Mouse (Mus musculus): ENCODE results near the gene Ctrb1. TPM values are rescaled to one million over a fixed set of nuclear protein-coding genes. Genes with fewer than 3 reads are reported as not detected.

Gene Ctrb1
- polyA plus RNA-seq, 1 experiment from 2014 or later, result 58.8 TPM

DNA sequence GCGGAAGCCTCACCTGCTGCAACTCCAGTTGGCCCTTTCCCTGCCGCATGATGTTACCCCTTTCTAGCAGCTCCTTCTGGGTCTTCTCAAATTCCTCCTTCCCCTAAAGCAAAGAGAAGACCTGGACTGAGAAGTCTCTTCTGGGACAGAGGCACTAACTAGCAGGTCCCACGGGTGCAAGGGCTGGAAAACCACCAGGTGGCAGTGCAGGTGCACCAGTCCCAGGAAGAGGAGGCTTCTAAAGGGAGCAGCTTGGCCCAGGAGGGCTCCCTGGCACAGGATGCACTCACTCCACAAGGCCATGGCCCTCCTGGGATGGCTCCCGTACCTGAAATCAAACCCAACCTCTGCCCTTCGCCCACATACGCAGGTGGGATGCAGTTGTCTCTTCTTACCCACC is 21.8 kb upstream of the Ctrb1 start:
- Histone ChIP-seq H3K4me2 (ENCODE audit: low read depth, low read length) (no peak overlapping the region), H3K9ac (ENCODE audit: low read depth, low read length) (no peak overlapping the region), H3K36me3 (ENCODE audit: control insufficient read depth, insufficient read depth) (no peaks in the 10 kb centered on the region; the same call in 1 of the 2 replicates), H3K4me1 (ENCODE audit: control insufficient read depth, low read depth, low read length) (peaks cover 12% of the 10 kb centered on the region), H3K9me3 (replicated peaks; ENCODE audit: control insufficient read depth, low read length) (no peaks in the 10 kb centered on the region), H3K27me3 (ENCODE audit: control insufficient read depth, insufficient read depth, low read depth, low read length) (no peaks in the 10 kb centered on the region), H3K4me3 (ENCODE audit: low read depth, low read length) (no peak overlapping the region), H3K27ac (ENCODE audit: low read length) (no peak overlapping the region)
- 63% methylated on average over 6 of the region's 6 CpGs for WGBS (ENCODE audit: insufficient replicate concordance)
- no peak for ATAC-seq (ENCODE audit: low read depth)

DNA sequence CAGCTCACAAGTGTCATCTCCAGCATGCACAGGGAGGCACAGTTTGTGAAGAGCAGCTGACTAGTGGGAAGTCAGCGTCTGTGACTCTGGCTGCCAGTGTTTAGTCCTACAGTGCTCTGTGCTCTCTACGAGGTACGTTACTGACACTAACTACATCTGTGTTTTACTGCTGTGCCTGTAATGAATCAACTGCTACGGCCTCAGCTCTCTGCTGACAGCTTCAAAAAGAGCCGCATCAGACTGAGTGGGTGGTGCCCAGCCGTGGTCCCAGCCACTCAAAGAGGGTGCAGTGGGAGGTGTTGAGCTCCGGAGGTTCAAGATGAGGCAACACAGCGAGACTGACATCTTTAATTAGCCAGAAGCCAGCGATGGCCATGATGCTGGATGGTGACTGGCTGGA is 21.3 kb upstream of the Ctrb1 start:
- H3K4me1 ChIP-seq (ENCODE audit: control insufficient read depth, low read depth, low read length), result peaks cover 9% of the 10 kb centered on the region; the same call in 1 of the 2 replicates
- H3K27me3 ChIP-seq (ENCODE audit: control insufficient read depth, insufficient read depth, low read depth, low read length), result no peaks in the 10 kb centered on the region
- H3K4me3 ChIP-seq (ENCODE audit: low read depth, low read length), result no peak overlapping the region
- no peak overlapping the region for H3K4me2 ChIP-seq (ENCODE audit: low read depth, low read length)
- 59% methylated on average over 9 of the region's 9 CpGs for WGBS (ENCODE audit: insufficient replicate concordance)
- H3K9me3 ChIP-seq (replicated peaks; ENCODE audit: control insufficient read depth, low read length), result no peaks in the 10 kb centered on the region
- H3K9ac ChIP-seq (ENCODE audit: low read depth, low read length), result no peak overlapping the region
- H3K27ac ChIP-seq (ENCODE audit: low read length), result no peak overlapping the region
- no peaks in the 10 kb centered on the region; the same call in 1 of the 2 replicates for H3K36me3 ChIP-seq (ENCODE audit: control insufficient read depth, insufficient read depth)
- ATAC-seq (ENCODE audit: low read depth), result no peak

DNA sequence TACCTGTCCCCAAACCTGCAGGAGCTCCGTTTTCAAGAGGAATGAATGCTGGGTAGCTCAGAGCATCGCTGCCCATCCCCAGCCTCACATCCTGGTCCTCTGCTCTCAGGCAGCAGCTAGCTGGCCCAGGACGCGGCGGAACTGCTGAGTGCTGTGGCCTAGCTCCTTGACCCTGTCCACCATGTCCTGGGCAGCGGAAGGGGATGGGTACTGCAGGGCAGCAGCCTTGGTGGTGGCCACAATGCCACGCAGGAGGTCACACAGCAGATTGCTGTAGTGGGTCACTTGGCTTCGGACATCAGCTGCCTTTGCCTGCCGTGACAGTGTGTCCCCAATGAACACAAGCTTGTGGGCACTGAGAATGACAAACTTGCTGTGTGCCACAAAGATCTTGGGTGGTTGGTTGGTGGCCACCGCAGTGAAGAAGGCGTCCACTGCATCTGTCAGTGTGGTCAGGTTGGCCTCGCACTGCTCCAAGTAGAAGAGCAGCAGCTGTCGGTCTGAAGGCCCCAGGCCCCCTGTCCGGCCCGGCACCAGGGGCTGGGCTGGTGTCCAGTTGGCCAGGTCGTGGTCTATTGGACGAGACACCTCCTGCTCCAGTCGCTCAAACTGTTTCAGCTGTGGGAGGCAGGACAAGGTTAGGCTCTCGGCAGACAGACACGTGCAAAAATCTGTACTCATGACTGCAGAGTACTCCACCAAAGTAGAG is 20.1 kb upstream of the Ctrb1 start:
- ATAC-seq (ENCODE audit: low read depth), result no peak
- no peaks in the 10 kb centered on the region for H3K4me1 ChIP-seq (ENCODE audit: control insufficient read depth, low read depth, low read length)
- WGBS (ENCODE audit: insufficient replicate concordance), result 73% methylated on average over 20 of the region's 20 CpGs

DNA sequence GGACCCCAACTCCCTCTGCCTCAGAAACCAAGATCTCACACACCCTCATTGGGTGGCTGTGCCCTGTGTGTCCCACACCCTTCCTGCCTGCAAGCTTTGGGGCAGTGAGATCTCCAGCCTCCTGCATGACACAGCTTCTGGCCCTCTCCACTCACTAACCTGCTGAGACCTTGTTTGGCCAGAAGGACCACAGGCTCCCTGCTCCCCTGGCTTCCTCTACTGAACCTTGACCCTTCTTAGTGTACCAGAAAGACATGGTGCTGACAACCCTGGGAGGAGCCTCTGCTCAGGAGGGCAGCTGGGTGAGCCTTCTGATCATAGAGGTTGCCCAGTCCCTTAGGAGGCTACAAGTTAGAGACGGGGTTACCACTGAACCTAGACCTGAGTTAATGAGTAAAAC is 18.4 kb upstream of the Ctrb1 start:
- Histone ChIP-seq H3K4me3 (ENCODE audit: low read depth, low read length) (no peak overlapping the region), H3K4me1 (ENCODE audit: control insufficient read depth, low read depth, low read length) (peaks cover 3% of the 10 kb centered on the region), H3K9ac (ENCODE audit: low read depth, low read length) (no peak overlapping the region), H3K4me2 (ENCODE audit: low read depth, low read length) (no peak overlapping the region), H3K9me3 (replicated peaks; ENCODE audit: control insufficient read depth, low read length) (no peaks in the 10 kb centered on the region), H3K36me3 (ENCODE audit: control insufficient read depth, insufficient read depth) (no peaks in the 10 kb centered on the region; the same call in 1 of the 2 replicates), H3K27ac (ENCODE audit: low read length) (peak overlapping the region; percentile 70), H3K27me3 (ENCODE audit: control insufficient read depth, insufficient read depth, low read depth, low read length) (no peaks in the 10 kb centered on the region)
- peak; percentile 45 for ATAC-seq (ENCODE audit: low read depth)
- 38% methylated on average over 1 of the region's 1 CpGs for WGBS (ENCODE audit: insufficient replicate concordance)

More for the DNA sequence above, 20.1 kb upstream of the Ctrb1 start:
- H3K4me2 ChIP-seq (ENCODE audit: low read depth, low read length), result no peak overlapping the region
- no peak overlapping the region for H3K4me3 ChIP-seq (ENCODE audit: low read depth, low read length)
- no peak overlapping the region for H3K27ac ChIP-seq (ENCODE audit: low read length)
- no peaks in the 10 kb centered on the region; the same call in 1 of the 2 replicates for H3K36me3 ChIP-seq (ENCODE audit: control insufficient read depth, insufficient read depth)
- no peaks in the 10 kb centered on the region for H3K27me3 ChIP-seq (ENCODE audit: control insufficient read depth, insufficient read depth, low read depth, low read length)
- no peak overlapping the region for H3K9ac ChIP-seq (ENCODE audit: low read depth, low read length)
- H3K9me3 ChIP-seq (replicated peaks; ENCODE audit: control insufficient read depth, low read length), result no peaks in the 10 kb centered on the region

DNA sequence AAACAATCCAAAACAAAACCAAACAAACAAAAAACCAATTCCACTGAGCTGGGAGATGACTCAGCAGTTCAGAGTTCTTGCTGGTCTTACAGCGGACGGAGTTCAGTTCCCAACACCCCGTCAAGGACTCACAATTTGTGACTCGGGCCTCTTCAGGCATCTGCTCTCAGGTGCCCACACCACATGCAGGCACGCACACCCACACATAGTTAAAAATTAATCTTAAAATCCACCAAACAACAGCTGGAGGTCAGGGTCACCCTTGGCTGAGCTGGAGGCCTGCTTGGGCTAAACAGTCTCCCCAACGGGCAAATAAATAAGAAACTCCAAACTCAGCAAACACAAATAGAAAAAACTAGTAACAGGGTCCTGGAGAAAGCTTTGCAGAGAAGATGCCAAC is 17.5 kb upstream of the Ctrb1 start:
- Histone ChIP-seq H3K9ac (ENCODE audit: low read depth, low read length) (no peak overlapping the region), H3K4me1 (ENCODE audit: control insufficient read depth, low read depth, low read length) (peaks cover 3% of the 10 kb centered on the region), H3K27me3 (ENCODE audit: control insufficient read depth, insufficient read depth, low read depth, low read length) (no peaks in the 10 kb centered on the region), H3K36me3 (ENCODE audit: control insufficient read depth, insufficient read depth) (no peaks in the 10 kb centered on the region; the same call in 1 of the 2 replicates), H3K4me3 (ENCODE audit: low read depth, low read length) (no peak overlapping the region), H3K4me2 (ENCODE audit: low read depth, low read length) (no peak overlapping the region), H3K27ac (ENCODE audit: low read length) (peak overlapping the region; percentile 70), H3K9me3 (replicated peaks; ENCODE audit: control insufficient read depth, low read length) (no peaks in the 10 kb centered on the region)
- peak; percentile 64 for ATAC-seq (ENCODE audit: low read depth)
- 61% methylated on average over 6 of the region's 6 CpGs for WGBS (ENCODE audit: insufficient replicate concordance)

DNA sequence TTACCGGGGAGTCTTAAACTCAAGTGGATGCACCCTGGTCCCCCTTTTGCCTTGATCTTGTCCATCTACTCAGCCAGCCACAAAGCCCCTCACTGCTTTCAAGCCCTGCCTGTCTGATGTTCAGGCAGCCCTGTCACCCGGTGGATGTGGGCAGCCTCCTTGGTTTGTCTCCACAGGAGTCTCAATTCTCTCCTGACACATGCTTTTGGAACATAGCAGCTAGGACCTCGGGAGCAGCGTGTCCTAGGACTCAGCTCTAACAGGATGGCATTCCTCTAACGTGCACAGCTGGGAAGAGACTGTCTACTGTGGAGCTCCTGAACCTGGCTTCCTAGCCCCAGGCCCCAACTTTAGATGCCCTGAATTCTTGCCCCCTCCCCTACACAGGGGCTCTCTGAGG is 14.9 kb upstream of the Ctrb1 start:
- 47% methylated on average over 5 of the region's 5 CpGs for WGBS (ENCODE audit: insufficient replicate concordance)
- no peak overlapping the region for H3K4me3 ChIP-seq (ENCODE audit: low read depth, low read length)
- no peaks in the 10 kb centered on the region for H3K27me3 ChIP-seq (ENCODE audit: control insufficient read depth, insufficient read depth, low read depth, low read length)
- no peak overlapping the region for H3K4me2 ChIP-seq (ENCODE audit: low read depth, low read length)
- H3K36me3 ChIP-seq (ENCODE audit: control insufficient read depth, insufficient read depth), result no peaks in the 10 kb centered on the region
- H3K9ac ChIP-seq (ENCODE audit: low read depth, low read length), result no peak overlapping the region
- H3K27ac ChIP-seq (ENCODE audit: low read length), result peak overlapping the region; percentile 20
- peaks cover 3% of the 10 kb centered on the region for H3K4me1 ChIP-seq (ENCODE audit: control insufficient read depth, low read depth, low read length)
- H3K9me3 ChIP-seq (replicated peaks; ENCODE audit: control insufficient read depth, low read length), result no peaks in the 10 kb centered on the region
- ATAC-seq (ENCODE audit: low read depth), result no peak

DNA sequence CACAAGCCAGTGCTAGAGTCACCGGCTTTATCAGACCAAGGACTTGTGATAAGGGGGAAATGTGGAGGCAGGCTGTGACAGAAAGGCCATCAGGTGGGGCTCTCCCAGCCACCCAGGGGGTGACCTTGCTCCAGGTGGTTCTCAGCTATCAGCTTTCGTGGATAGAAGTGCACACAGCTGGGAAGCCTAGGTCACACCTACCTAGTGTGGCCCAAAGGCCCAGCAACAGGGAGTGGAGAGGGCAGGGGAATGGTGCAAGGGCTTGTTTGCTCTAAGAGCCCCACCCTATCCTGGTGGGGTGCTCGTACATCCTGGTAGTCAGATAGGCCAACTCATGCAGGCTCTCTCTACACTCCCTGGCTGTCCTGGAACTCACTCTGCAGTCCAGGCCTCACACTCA is 14.4 kb upstream of the Ctrb1 start:
- ATAC-seq (ENCODE audit: low read depth), result peak; percentile 70
- H3K27me3 ChIP-seq (ENCODE audit: control insufficient read depth, insufficient read depth, low read depth, low read length), result no peaks in the 10 kb centered on the region
- WGBS (ENCODE audit: insufficient replicate concordance), result 23% methylated on average over 3 of the region's 3 CpGs
- H3K9ac ChIP-seq (ENCODE audit: low read depth, low read length), result no peak overlapping the region
- no peak overlapping the region for H3K4me3 ChIP-seq (ENCODE audit: low read depth, low read length)
- peaks cover 3% of the 10 kb centered on the region for H3K4me1 ChIP-seq (ENCODE audit: control insufficient read depth, low read depth, low read length)
- no peaks in the 10 kb centered on the region for H3K9me3 ChIP-seq (replicated peaks; ENCODE audit: control insufficient read depth, low read length)
- peak overlapping the region; percentile 42 for H3K27ac ChIP-seq (ENCODE audit: low read length)
- H3K4me2 ChIP-seq (ENCODE audit: low read depth, low read length), result no peak overlapping the region
- H3K36me3 ChIP-seq (ENCODE audit: control insufficient read depth, insufficient read depth), result no peaks in the 10 kb centered on the region

DNA sequence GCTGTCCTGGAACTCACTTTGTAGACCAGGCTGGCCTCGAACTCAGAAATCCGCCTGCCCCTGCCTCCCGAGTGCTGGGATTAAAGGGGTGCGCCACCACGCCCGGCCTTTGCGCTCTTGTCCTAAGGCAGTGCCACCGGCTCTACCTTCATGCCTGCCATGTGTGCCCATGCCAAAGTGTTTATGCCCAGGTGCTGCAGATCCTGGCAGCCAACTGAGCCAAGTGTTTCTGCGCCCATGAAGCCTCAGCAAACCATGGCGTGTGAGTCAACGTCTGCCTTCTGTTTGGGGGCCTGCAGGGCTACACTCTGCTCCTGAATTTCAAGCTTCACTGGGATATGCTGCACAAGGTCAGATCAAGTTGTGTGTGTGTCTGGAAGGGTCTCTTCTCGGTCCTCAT is 13.8 kb upstream of the Ctrb1 start:
- 76% methylated on average over 12 of the region's 12 CpGs for WGBS (ENCODE audit: insufficient replicate concordance)
- no peak for ATAC-seq (ENCODE audit: low read depth)
- no peak overlapping the region for H3K4me2 ChIP-seq (ENCODE audit: low read depth, low read length)
- peaks cover 3% of the 10 kb centered on the region for H3K4me1 ChIP-seq (ENCODE audit: control insufficient read depth, low read depth, low read length)
- H3K9me3 ChIP-seq (replicated peaks; ENCODE audit: control insufficient read depth, low read length), result no peaks in the 10 kb centered on the region
- no peaks in the 10 kb centered on the region for H3K27me3 ChIP-seq (ENCODE audit: control insufficient read depth, insufficient read depth, low read depth, low read length)
- no peak overlapping the region for H3K9ac ChIP-seq (ENCODE audit: low read depth, low read length)
- H3K36me3 ChIP-seq (ENCODE audit: control insufficient read depth, insufficient read depth), result no peaks in the 10 kb centered on the region
- H3K27ac ChIP-seq (ENCODE audit: low read length), result no peak overlapping the region; the same call in 1 of the 2 replicates
- H3K4me3 ChIP-seq (ENCODE audit: low read depth, low read length), result no peak overlapping the region

DNA sequence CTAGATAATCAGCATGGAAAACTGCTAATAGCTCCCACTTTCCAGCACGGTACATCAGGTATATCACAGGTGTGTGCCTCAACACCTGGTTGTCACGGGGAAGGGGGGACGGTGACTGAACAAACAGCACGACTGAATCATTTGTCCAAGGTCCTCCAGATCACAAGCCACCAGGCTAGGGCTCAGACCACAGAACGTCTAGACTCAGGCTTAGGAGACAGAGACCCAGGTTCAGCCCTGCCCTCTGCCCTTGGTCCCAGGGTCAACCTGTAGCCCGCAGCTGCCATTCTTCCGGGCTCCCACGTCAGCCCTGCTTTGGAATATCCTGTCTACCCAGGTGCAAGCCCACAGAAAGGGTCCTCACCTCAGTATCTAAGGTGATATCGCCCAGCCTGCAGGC is 10.6 kb upstream of the Ctrb1 start:
- no peaks in the 10 kb centered on the region for H3K9me3 ChIP-seq (replicated peaks; ENCODE audit: control insufficient read depth, low read length)
- no peak overlapping the region for H3K9ac ChIP-seq (ENCODE audit: low read depth, low read length)
- H3K36me3 ChIP-seq (ENCODE audit: control insufficient read depth, insufficient read depth), result no peaks in the 10 kb centered on the region
- no peaks in the 10 kb centered on the region for H3K27me3 ChIP-seq (ENCODE audit: control insufficient read depth, insufficient read depth, low read depth, low read length)
- peaks cover 3% of the 10 kb centered on the region for H3K4me1 ChIP-seq (ENCODE audit: control insufficient read depth, low read depth, low read length)
- peak; percentile 22 for ATAC-seq (ENCODE audit: low read depth)
- WGBS (ENCODE audit: insufficient replicate concordance), result 56% methylated on average over 9 of the region's 9 CpGs
- H3K4me2 ChIP-seq (ENCODE audit: low read depth, low read length), result no peak overlapping the region
- H3K4me3 ChIP-seq (ENCODE audit: low read depth, low read length), result no peak overlapping the region
- H3K27ac ChIP-seq (ENCODE audit: low read length), result no peak overlapping the region

Data from liver, embryonic 16.5 days (tissue).